Mouse (Mus musculus) heart, embryonic 12.5 days (tissue): Measurements from ENCODE around the gene Mef2c. TPM values are rescaled to one million over a fixed set of nuclear protein-coding genes. Genes with fewer than 3 reads are reported as not detected.

Experiments used
- ATAC-seq: fragments of 200-750 bp; cut with Nextera tagmentation; 2 replicates; pipeline ENCODE4 v1.8.0; 2017; ENCODE audit warnings: moderate TSS enrichment, moderate library complexity; ENCODE audit not compliant: insufficient number of reproducible peaks, low FRiP score
- H3K27ac ChIP-seq: fragments of 300-500 bp; sonication (generic); 2 replicates; pipeline ENCODE4 v1.5.1; 2016; ENCODE audit warnings: mild to moderate bottlenecking, moderate library complexity; ENCODE audit not compliant: poor library complexity, severe bottlenecking
- H3K27me3 ChIP-seq: fragments of 300-500 bp; sonication (generic); replicated peaks from 2 replicates; pipeline ENCODE4 v1.6.1; 2016; ENCODE audit warnings: mild to moderate bottlenecking, moderate library complexity
- H3K36me3 ChIP-seq: fragments of 300-500 bp; sonication (generic); 2 replicates; pipeline ENCODE4 v1.6.1; 2016; ENCODE audit warnings: mild to moderate bottlenecking, moderate library complexity
- H3K4me1 ChIP-seq: fragments of 300-500 bp; sonication (generic); replicated peaks from 2 replicates; pipeline ENCODE4 v1.6.1; 2016; ENCODE audit warnings: mild to moderate bottlenecking
- H3K4me2 ChIP-seq: fragments of 300-500 bp; sonication (generic); 2 replicates; pipeline ENCODE4 v1.6.1; 2016; ENCODE audit warnings: mild to moderate bottlenecking, moderate library complexity
- H3K4me3 ChIP-seq: fragments of 300-500 bp; sonication (generic); 2 replicates; pipeline ENCODE4 v1.5.1; 2016; ENCODE audit warnings: mild to moderate bottlenecking
- H3K9ac ChIP-seq: fragments of 300-500 bp; sonication (generic); 2 replicates; pipeline ENCODE4 v1.6.1; 2016; ENCODE audit warnings: mild to moderate bottlenecking, moderate library complexity
- H3K9me3 ChIP-seq: fragments of 300-500 bp; sonication (generic); replicated peaks from 2 replicates; pipeline ENCODE4 v1.6.1; 2016; ENCODE audit warnings: mild to moderate bottlenecking, moderate library complexity
- WGBS: fragments of 180-500 bp; shearing (Covaris S2); methylation state at CpG from one replicate; pipeline ENCODE4 v1.1.7; 2016; 5-methylcytosine and 5-hydroxymethylcytosine counted together
- polyA plus RNA-seq: library from polyadenylated mRNA; unstranded; fragments of >200 nt; fragmentation: Nextera tagmentation; extraction: Ambion mirVana; gene quantifications from 2 replicates; pipeline ENCODE4 v1.2.1, GENCODE M21; 2016

The Mef2c gene
- polyA plus RNA-seq, 1 experiment from 2014 or later, result 117 TPM

GRCm38 (mm10) chr13:83667051-83667450 is 163.2 kb downstream of the Mef2c start:
- Histone ChIP-seq H3K27ac (no peak overlapping the region), H3K9me3 (no peaks in the 10 kb centered on the region), H3K9ac (no peak overlapping the region), H3K4me3 (no peak overlapping the region), H3K4me2 (no peak overlapping the region), H3K27me3 (no peaks in the 10 kb centered on the region), H3K4me1 (no peaks in the 10 kb centered on the region), H3K36me3 (peaks cover 20% of the 10 kb centered on the region; the same call in 1 of the 2 replicates)
- ATAC-seq, result no peak
- 80% methylated on average over 3 of the region's 3 CpGs for WGBS

GRCm38 (mm10) chr13:83707611-83708010 is 203.8 kb downstream of the Mef2c start:
- Histone ChIP-seq H3K36me3 (no peaks in the 10 kb centered on the region), H3K9me3 (no peaks in the 10 kb centered on the region), H3K4me1 (no peaks in the 10 kb centered on the region), H3K4me3 (no peak overlapping the region), H3K27me3 (peaks cover 20% of the 10 kb centered on the region), H3K9ac (no peak overlapping the region), H3K27ac (no peak overlapping the region), H3K4me2 (no peak overlapping the region)
- ATAC-seq, result no peak
- WGBS, result 66% methylated on average over 2 of the region's 2 CpGs

DNA sequence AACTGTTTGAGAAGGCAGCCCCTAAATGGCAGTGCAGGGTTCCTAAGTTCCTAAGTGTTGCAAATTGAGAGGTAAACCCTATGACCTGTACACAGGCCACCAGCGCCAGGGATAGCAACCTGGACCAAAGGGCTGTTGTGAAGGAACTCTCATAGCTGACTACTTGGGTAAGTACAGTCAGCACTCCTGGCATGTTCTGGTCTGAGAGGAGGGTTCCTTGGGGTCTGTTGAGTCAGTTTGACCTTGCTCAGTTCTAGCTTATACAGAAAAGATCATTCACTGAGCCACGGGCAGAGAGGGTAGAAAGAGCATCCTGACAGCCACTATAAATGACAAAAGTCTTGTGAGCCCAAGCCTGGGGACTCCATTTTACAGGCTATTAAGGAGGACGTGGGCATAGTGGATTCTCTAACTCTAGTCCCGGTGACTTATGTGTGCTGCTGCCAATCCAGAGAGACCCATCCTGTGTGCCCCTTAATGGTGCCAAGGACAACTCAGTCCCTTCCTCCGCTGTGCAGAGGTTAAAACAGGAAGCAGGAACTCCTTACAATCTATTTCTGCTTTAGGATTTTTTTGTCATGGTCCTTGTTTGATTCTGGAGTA is 209.0 kb downstream of the Mef2c start:
- Histone ChIP-seq H3K9me3 (no peaks in the 10 kb centered on the region), H3K27ac (no peak overlapping the region), H3K4me1 (peaks cover 12% of the 10 kb centered on the region), H3K36me3 (no peaks in the 10 kb centered on the region), H3K9ac (no peak overlapping the region), H3K4me2 (no peak overlapping the region), H3K27me3 (peaks cover 70% of the 10 kb centered on the region), H3K4me3 (no peak overlapping the region)
- no peak for ATAC-seq
- WGBS, result 27% methylated on average over 5 of the region's 5 CpGs

- Histone ChIP-seq H3K4me2 (peak overlapping the region; percentile 44), H3K27ac (no peak overlapping the region), H3K9ac (no peak overlapping the region), H3K4me1 (peaks cover 12% of the 10 kb centered on the region), H3K4me3 (peak overlapping the region; percentile 9; the same call in 1 of the 2 replicates), H3K36me3 (no peaks in the 10 kb centered on the region), H3K9me3 (no peaks in the 10 kb centered on the region), H3K27me3 (peaks cover 79% of the 10 kb centered on the region)
- ATAC-seq, result no peak
- 2% methylated on average over 19 of the region's 19 CpGs for WGBS
Measured at GRCm38 (mm10) chr13:83713661-83714291, 209.9 kb downstream of the Mef2c start.

DNA sequence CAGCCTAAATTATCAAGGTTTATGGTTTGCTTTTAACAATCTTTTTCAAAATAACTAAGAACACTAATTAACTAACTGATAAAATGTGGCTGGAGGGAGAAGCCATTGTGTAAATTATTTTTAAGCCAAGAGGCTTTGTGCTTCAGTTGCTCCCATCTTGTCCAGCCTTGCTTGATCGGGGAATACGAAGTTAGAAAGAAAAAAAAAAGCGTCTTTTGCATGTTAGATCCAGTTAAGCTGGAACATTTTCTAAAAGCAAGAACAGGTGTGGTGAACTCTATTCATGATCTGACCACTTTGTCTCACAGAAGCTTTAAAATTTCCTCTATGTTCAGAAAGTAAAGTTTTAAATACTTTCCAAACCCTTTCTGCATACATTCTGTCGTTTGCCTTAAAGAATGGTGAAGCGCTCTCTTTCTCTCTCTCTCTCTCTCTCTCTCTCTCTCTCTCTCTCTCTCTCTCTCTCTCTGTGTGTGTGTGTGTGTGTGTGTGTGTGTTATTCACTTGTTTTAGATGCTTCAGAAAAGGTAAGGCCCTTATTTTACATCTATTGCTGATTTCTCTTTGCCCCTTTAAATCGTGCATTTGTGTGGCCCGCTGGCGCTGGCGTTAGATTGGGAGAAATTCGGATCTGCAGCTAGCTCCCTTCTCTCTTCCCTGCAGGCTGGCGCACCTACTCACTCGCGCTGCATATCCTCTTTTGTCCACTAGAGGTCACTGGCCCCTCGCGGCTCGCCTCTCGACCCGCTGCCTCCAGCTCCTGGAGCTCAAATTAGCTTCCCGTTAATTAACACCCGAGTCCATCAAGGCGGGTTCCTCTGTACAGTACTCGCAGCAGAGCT is 210.9 kb downstream of the Mef2c start:
- WGBS, result 1% methylated on average over 22 of the region's 22 CpGs
- Histone ChIP-seq H3K27me3 (peaks cover 87% of the 10 kb centered on the region), H3K4me1 (peaks cover 12% of the 10 kb centered on the region), H3K4me3 (peak overlapping the region; percentile 35), H3K9ac (no peak overlapping the region), H3K27ac (no peak overlapping the region), H3K36me3 (no peaks in the 10 kb centered on the region), H3K4me2 (peak overlapping the region; percentile 67), H3K9me3 (no peaks in the 10 kb centered on the region)
- ATAC-seq, result 0 out of 2 replicates have a peak, but pooled peaks have one; percentile 55

DNA sequence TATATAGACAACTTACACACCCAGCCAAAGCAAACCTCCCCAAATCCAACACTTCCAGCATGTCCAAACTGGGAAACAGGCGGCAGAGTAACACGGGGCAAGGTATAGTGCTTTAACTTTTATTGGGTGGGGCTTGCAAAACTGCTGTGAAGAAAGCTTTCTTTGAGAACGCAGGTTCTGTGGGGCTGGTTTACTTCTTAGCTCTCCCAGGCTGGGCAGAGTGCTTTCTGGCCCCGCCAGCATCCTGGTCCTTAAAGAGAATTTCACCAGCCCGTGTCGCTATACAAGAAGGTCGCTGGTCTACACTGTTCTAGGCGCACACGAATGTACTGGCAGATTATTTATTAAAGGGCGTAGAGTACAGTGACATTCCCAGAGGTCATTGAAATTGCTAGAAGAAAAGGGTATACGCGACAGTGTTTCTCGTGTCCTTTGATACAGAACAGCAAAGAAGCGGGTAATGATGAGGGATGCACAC is 211.5 kb downstream of the Mef2c start:
- no peaks in the 10 kb centered on the region for H3K36me3 ChIP-seq
- no peaks in the 10 kb centered on the region for H3K9me3 ChIP-seq
- 4% methylated on average over 14 of the region's 14 CpGs for WGBS
- no peak overlapping the region for H3K27ac ChIP-seq
- peak overlapping the region; percentile 35 for H3K4me3 ChIP-seq
- no peak for ATAC-seq
- H3K4me2 ChIP-seq, result peak overlapping the region; percentile 67
- H3K4me1 ChIP-seq, result peaks cover 12% of the 10 kb centered on the region
- H3K9ac ChIP-seq, result no peak overlapping the region
- H3K27me3 ChIP-seq, result peaks cover 90% of the 10 kb centered on the region

DNA sequence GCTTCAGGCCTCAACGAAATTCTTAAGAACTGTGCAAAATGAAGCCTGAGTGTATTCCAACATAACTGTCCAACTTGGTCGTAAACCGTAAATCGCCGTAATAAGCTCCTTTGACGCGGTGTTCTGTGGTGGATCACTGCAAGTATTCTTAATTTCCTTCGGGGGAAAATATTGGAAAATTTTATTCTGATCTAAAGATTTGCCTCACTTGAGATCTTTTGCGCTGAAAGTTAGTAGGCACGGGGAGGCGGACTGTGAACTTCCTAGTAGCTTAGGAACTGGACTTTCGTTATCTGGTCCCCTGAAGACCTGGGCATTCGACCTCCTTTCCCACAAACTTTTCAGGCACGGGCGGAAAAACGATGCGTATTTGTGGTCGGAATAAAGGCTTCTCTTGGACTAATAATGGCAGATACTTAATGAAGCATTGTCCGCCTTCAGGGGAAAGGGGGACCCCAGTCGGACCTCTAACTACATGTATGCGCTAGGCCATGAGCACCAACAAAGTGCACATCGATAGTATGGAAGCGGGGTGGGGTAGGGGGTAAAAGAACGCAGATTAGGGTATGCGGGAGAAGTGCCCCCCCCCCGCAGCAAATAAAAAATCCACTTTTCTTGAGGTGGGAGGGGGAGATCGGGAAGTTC is 212.3 kb downstream of the Mef2c start:
- Histone ChIP-seq H3K27me3 (peaks cover 91% of the 10 kb centered on the region), H3K27ac (no peak overlapping the region), H3K4me1 (peaks cover 17% of the 10 kb centered on the region), H3K9ac (no peak overlapping the region), H3K36me3 (no peaks in the 10 kb centered on the region), H3K4me2 (no peak overlapping the region; the same call in 1 of the 2 replicates), H3K4me3 (no peak overlapping the region), H3K9me3 (no peaks in the 10 kb centered on the region)
- ATAC-seq, result no peak
- 5% methylated on average over 27 of the region's 27 CpGs for WGBS
